Mouse (Mus musculus) limb, embryonic 11.5 days (tissue): ENCODE data around the gene Gm572. TPM values are rescaled to one million over a fixed set of nuclear protein-coding genes. Genes with fewer than 3 reads are reported as not detected.

Experiments
- ATAC-seq: fragments of 200-750 bp; cut with Nextera tagmentation; 2 replicates; pipeline ENCODE4 v1.8.0; 2017; ENCODE audit warnings: low read depth; ENCODE audit not compliant: insufficient number of reproducible peaks, low FRiP score, low TSS enrichment
- DNase-seq: peaks from one replicate; pipeline ENCODE4 v3.0.0-alpha.2; 2015; ENCODE audit warnings: low spot score
- H3K27ac ChIP-seq: fragments of 300-500 bp; sonication (generic); replicated peaks from 2 replicates; pipeline ENCODE4 v1.5.1; 2014; ENCODE audit warnings: low read depth, mild to moderate bottlenecking, low read length
- H3K27me3 ChIP-seq: fragments of 300-500 bp; sonication (generic); 2 replicates; pipeline ENCODE4 v1.6.1; 2014; ENCODE audit warnings: mild to moderate bottlenecking, low read length, mixed read lengths; ENCODE audit not compliant: control insufficient read depth, insufficient read depth
- H3K36me3 ChIP-seq: fragments of 300-500 bp; sonication (generic); 2 replicates; pipeline ENCODE4 v1.6.1; 2014; ENCODE audit warnings: mild to moderate bottlenecking, low read length, moderate library complexity, mixed read lengths; ENCODE audit not compliant: control insufficient read depth, insufficient read depth
- H3K4me1 ChIP-seq: fragments of 300-500 bp; sonication (generic); 2 replicates; pipeline ENCODE4 v1.6.1; 2014; ENCODE audit warnings: low read length, mixed read lengths; ENCODE audit not compliant: control insufficient read depth, insufficient read depth
- H3K4me2 ChIP-seq: fragments of 300-500 bp; sonication (generic); 2 replicates; pipeline ENCODE4 v1.6.1; 2014; ENCODE audit warnings: low read depth, mild to moderate bottlenecking, moderate library complexity; ENCODE audit not compliant: severe bottlenecking
- H3K4me3 ChIP-seq: fragments of 300-500 bp; sonication (generic); 2 replicates; pipeline ENCODE4 v1.5.1; 2014; ENCODE audit warnings: low read depth, low read length
- H3K9ac ChIP-seq: fragments of 300-500 bp; sonication (generic); 2 replicates; pipeline ENCODE4 v1.6.1; 2014; ENCODE audit warnings: mild to moderate bottlenecking, low read length
- H3K9me3 ChIP-seq: fragments of 300-500 bp; sonication (generic); 2 replicates; pipeline ENCODE4 v1.6.1; 2016; ENCODE audit warnings: low read length; ENCODE audit not compliant: control insufficient read depth
- WGBS: fragments of 180-500 bp; shearing (Covaris S2); extraction: QIAGEN DNeasy Blood & Tissue Kit; methylation state at CpG from one replicate; pipeline ENCODE4 v1.1.7; 2014; 5-methylcytosine and 5-hydroxymethylcytosine counted together
- polyA plus RNA-seq: library from polyadenylated mRNA; unstranded; fragments of >200 nt; fragmentation: Nextera tagmentation; extraction: Ambion mirVana; gene quantifications from 2 replicates; pipeline ENCODE4 v1.2.1, GENCODE M21; 2014

The Gm572 gene
- polyA plus RNA-seq, 1 experiment from 2014 or later: not detected

DNA sequence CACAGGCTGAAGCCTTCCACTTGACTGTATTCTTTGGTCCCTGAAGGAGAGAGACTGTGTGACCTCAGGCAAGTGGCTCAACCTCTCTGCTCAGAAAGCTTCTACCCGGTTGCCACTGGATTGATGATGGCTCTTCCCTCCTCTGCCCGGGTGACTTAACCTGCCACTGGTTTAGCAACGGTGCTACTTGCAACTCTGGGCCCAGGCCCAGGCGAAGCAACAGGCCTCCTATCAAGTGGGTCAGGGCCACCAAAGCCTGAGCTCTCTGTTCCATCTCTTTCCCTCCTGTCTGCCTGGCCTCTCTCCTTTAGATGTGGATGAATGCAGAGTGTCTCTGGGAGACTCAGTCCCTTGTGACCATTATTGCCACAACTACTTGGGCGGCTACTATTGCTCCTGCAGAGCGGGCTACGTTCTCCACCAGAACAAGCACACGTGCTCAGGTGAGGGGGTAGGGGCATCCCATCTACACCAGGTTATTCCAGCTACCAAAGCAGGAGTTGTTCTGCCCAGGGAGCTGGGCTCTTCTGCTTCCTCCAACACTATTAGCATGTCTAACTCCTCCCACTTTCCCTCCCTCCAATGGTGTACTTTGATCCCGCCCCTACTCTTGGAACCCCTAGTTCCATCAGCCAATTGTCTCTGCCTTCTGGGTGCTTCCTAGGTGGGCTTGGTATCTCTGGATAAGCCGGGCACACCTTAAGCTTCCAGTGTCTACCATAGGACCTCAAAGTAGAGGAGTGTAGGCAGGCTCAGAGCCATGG is 39.6 kb upstream of the Gm572 start:
- Histone ChIP-seq H3K4me3 (no peak overlapping the region), H3K9ac (no peak overlapping the region), H3K27ac (no peak overlapping the region), H3K4me1 (no peaks in the 10 kb centered on the region), H3K27me3 (no peaks in the 10 kb centered on the region), H3K9me3 (no peaks in the 10 kb centered on the region), H3K4me2 (no peak overlapping the region), H3K36me3 (peaks cover 3% of the 10 kb centered on the region; the same call in 1 of the 2 replicates)
- DNase-seq (no peak), ATAC-seq (no peak)
- 69% methylated on average over 10 of the region's 10 CpGs for WGBS

DNA sequence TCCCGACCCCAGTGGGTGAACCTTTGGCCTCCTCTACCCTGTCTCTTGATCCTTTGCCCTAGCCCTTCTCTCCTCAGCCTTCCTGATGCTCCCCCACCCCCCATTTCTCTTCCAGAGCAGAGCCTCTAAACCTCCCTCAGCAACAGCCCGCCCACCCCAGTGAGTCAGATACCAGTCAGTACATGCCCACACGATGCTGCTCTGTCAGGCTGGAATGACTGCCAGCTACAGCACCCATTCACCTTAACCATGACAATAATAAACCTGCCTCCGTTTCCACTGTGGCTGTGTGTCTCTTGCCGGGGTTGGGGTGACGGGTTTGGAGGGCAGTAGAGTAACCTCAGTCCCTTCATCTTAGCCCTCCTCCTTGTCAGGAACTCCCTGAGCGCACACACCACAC is 39.0 kb upstream of the Gm572 start:
- no peak overlapping the region for H3K27ac ChIP-seq
- no peaks in the 10 kb centered on the region for H3K4me1 ChIP-seq
- H3K9ac ChIP-seq: no peak overlapping the region
- H3K27me3 ChIP-seq: no peaks in the 10 kb centered on the region
- no peak overlapping the region for H3K4me3 ChIP-seq
- no peak for ATAC-seq
- no peak overlapping the region for H3K4me2 ChIP-seq
- H3K36me3 ChIP-seq: no peaks in the 10 kb centered on the region
- WGBS: 72% methylated on average over 7 of the region's 7 CpGs
- no peak for DNase-seq
- H3K9me3 ChIP-seq: no peaks in the 10 kb centered on the region

DNA sequence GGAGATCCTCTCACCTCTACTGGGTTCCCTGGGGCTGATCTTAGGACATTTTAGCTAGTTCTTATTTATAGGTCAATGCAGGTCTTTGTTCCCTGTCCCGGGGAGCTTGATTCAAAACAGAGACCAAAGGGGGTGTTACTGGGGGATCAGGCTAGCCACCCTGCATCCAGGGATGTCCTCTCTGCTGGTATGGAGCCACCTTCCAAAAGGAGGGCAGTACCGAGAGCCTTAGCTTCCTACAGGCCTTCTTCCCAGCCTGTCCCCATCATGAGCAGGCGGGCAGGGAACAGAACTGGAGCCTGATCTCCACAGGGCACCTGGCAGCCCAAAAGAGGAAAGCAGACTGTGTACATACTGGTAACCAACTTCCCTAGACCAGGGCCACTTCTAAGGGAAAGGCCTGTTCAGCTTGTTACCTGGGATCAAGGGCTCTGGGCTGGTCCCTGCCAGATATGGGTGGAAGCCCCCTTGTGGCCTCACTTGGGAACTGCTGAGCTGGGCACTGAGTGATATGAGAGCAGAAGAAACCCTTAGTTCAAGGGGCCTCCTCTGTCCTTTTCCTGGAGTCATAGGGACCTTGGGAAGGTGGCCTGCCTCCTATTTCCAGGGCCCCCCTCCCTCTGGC is 38.5 kb upstream of the Gm572 start:
- Histone ChIP-seq H3K27me3 (no peaks in the 10 kb centered on the region), H3K9ac (no peak overlapping the region), H3K4me2 (no peak overlapping the region), H3K4me1 (no peaks in the 10 kb centered on the region), H3K36me3 (no peaks in the 10 kb centered on the region), H3K4me3 (no peak overlapping the region), H3K9me3 (no peaks in the 10 kb centered on the region), H3K27ac (no peak overlapping the region)
- DNase-seq: peak; percentile 80
- ATAC-seq: no peak
- 94% methylated on average over 3 of the region's 3 CpGs for WGBS

DNA sequence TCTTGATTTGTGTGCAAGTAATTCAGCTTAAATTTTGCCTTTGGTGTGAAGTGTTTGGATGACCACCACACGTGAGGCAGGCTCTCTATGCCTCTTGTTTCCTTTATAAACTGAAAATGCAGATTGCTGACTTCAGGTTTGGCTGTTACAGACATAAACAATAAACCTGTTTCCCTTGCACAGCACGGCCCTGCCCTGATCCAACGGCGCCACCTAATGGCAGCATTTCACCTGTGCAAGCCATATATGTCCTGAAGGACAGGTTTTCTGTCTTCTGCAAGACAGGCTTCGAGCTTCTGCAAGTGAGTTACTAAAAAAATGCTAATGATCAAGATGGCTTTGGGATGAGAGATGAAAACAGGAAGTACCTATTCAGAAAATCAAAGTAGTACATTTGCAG is 35.4 kb upstream of the Gm572 start:
- no peaks in the 10 kb centered on the region for H3K4me1 ChIP-seq
- no peaks in the 10 kb centered on the region for H3K27me3 ChIP-seq
- H3K9me3 ChIP-seq: no peaks in the 10 kb centered on the region
- no peak overlapping the region for H3K27ac ChIP-seq
- 32% methylated on average over 5 of the region's 5 CpGs for WGBS
- H3K4me3 ChIP-seq: no peak overlapping the region
- no peak overlapping the region for H3K9ac ChIP-seq
- peak; percentile 75 for DNase-seq
- ATAC-seq: no peak
- H3K4me2 ChIP-seq: no peak overlapping the region
- no peaks in the 10 kb centered on the region; the same call in 1 of the 2 replicates for H3K36me3 ChIP-seq

DNA sequence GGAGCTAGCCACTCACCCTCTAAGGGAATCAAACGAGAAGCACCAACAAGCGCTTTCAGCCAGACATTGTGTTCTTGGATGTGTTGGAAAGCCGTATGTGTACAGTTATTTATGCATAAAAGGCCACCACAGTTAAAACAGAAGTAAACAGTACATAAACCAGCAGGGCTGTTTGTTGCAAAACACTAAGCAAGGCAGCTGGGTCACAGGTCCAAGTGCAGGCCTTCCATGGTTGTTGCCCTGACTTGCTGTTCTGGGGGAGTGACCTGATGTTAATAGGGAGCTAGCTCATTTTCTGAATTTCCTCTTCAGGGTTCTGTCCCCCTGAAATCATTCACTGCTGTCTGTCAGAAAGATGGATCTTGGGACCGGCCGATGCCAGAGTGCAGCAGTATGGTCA is 33.3 kb upstream of the Gm572 start:
- H3K4me1 ChIP-seq: no peaks in the 10 kb centered on the region
- no peak overlapping the region for H3K9ac ChIP-seq
- DNase-seq (no peak), ATAC-seq (no peak)
- H3K27ac ChIP-seq: no peak overlapping the region
- H3K4me3 ChIP-seq: no peak overlapping the region
- peaks cover 5% of the 10 kb centered on the region for H3K36me3 ChIP-seq
- WGBS: 81% methylated on average over 5 of the region's 5 CpGs
- no peak overlapping the region for H3K4me2 ChIP-seq
- H3K9me3 ChIP-seq: no peaks in the 10 kb centered on the region
- no peaks in the 10 kb centered on the region for H3K27me3 ChIP-seq

DNA sequence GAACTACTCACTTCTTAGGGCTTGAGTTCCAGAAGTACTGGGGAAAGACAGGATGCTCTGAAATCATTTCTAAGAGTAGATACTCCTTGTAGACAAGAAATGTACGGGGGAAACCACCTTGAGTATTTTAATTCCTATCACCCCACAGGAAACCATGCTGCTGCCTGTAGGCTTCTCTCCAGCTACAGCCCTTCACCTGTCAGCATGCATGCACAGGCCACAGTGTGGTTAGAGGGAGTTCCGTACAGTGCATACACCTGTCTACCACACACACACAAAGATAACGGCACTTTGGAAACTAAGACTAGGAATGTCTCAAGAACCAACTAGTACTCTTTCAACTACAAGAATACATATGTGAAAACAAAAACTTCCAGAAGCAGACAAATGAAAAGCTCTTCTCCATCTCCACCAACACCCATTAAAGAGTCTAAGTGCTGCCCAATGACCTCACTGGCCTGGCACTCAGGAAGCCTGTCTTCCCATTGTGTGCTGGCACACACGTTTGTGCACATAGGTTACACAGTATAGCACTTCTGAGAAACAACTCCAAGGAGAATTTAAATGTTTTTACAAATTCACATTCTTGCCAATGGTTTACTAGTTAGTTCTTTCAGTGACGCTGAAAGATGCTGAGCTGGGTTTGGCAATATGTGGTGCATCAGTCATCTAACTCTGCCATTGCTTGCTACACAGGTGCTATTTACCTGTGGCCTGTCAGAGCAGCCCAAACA is 32.3 kb upstream of the Gm572 start:
- H3K36me3 ChIP-seq: peaks cover 5% of the 10 kb centered on the region
- H3K4me1 ChIP-seq: no peaks in the 10 kb centered on the region
- no peak overlapping the region for H3K27ac ChIP-seq
- H3K9ac ChIP-seq: no peak overlapping the region
- no peaks in the 10 kb centered on the region for H3K9me3 ChIP-seq
- H3K4me2 ChIP-seq: no peak overlapping the region
- WGBS: 81% methylated on average over 5 of the region's 5 CpGs
- ATAC-seq: no peak
- no peak for DNase-seq
- no peaks in the 10 kb centered on the region for H3K27me3 ChIP-seq
- no peak overlapping the region for H3K4me3 ChIP-seq

DNA sequence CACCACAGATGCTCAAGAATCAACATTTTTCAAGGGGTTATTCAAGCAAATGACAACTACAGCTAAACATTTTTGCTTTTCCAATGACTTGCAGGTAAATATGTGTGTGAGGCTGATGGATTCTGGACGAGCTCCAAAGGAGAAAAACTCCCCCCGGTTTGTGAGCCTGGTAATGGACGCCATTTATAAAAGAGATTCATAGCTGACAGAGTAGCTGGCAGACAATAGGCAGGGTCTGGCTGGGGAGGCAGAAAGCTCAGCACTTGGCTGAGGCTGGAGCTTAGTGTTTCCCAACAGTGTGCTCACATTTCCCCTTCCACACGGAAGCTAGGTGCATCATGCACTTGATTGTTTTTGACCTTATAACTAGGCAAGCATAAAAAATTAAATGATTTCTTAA is 30.6 kb upstream of the Gm572 start:
- no peaks in the 10 kb centered on the region for H3K9me3 ChIP-seq
- H3K4me1 ChIP-seq: no peaks in the 10 kb centered on the region
- 76% methylated on average over 4 of the region's 4 CpGs for WGBS
- no peaks in the 10 kb centered on the region for H3K27me3 ChIP-seq
- no peak overlapping the region for H3K4me2 ChIP-seq
- H3K27ac ChIP-seq: no peak overlapping the region
- no peak overlapping the region for H3K4me3 ChIP-seq
- ATAC-seq (no peak), DNase-seq (no peak)
- H3K36me3 ChIP-seq: peaks cover 9% of the 10 kb centered on the region
- H3K9ac ChIP-seq: no peak overlapping the region

DNA sequence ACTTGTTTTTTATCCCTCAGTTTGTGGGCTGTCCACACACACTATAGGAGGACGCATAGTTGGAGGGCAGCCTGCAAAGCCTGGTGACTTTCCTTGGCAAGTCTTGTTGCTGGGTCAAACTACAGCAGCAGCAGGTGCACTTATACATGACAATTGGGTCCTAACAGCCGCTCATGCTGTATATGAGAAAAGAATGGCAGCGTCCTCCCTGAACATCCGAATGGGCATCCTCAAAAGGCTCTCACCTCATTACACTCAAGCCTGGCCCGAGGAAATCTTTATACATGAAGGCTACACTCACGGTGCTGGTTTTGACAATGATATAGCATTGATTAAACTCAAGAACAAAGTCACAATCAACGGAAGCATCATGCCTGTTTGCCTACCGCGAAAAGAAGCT is 29.4 kb upstream of the Gm572 start:
- 84% methylated on average over 9 of the region's 9 CpGs for WGBS
- H3K27ac ChIP-seq: no peak overlapping the region

More for the DNA sequence above, 29.4 kb upstream of the Gm572 start:
- peaks cover 16% of the 10 kb centered on the region for H3K36me3 ChIP-seq
- H3K27me3 ChIP-seq: no peaks in the 10 kb centered on the region
- DNase-seq: no peak
- no peaks in the 10 kb centered on the region for H3K4me1 ChIP-seq
- no peak overlapping the region for H3K4me3 ChIP-seq
- no peak overlapping the region for H3K9ac ChIP-seq
- no peaks in the 10 kb centered on the region for H3K9me3 ChIP-seq
- H3K4me2 ChIP-seq: no peak overlapping the region
- no peak for ATAC-seq
